8 mouse cellular contexts compared by ENCODE assay signal in genomic region chr5:114647211-114647974, GRCm38 (mm10). TPM values are rescaled to one million over a fixed set of nuclear protein-coding genes. Genes with fewer than 3 reads are reported as not detected.
DNase-seq lines count a peak whose midpoint lies in the region; ATAC-seq and TF ChIP-seq lines count a peak whose summit lies in the region.

No protein-coding gene starts in this region.

- no peaks in the 10 kb centered on the region for H3K27me3 ChIP-seq in kidney, embryonic 14.5 days (ENCODE audit: control insufficient read depth, insufficient read depth, low read length)
- no peaks in the 10 kb centered on the region for H3K27me3 ChIP-seq in stomach, embryonic 14.5 days (ENCODE audit: control insufficient read depth, insufficient read depth, low read length)

- peak; percentile 46 for ATAC-seq in granulocyte monocyte progenitor cell, adult 5-6 weeks (replicated peaks; ENCODE audit: poor library complexity, severe bottlenecking)
- peak; percentile 63 for ATAC-seq in kidney, embryonic 14.5 days (ENCODE audit: low FRiP score, low TSS enrichment)
- ATAC-seq in stomach, embryonic 14.5 days (ENCODE audit: insufficient number of reproducible peaks, insufficient read depth, low FRiP score, low read depth), result peak; percentile 54; the same call in 1 of the 2 replicates

- DNase-seq in gastrocnemius, adult 18-20 months (ENCODE audit: low spot score), result peak; percentile 27
- DNase-seq in gastrocnemius, postnatal 4 days (ENCODE audit: low spot score in 2 of 2), result no peak
- DNase-seq in lung, postnatal 14 days, result peak; percentile 51
- no peak for DNase-seq in right cerebral cortex, postnatal 25 days

- TF ChIP-seq CTCF in bone marrow, adult 2 months (IDR thresholded peaks at IDR 0.05; ENCODE audit: control insufficient read depth, insufficient read depth, low read length), result no peak

- 5% methylated on average over 27 of the region's 27 CpGs for WGBS in bone marrow, adult 2 months
- 3% methylated on average over 27 of the region's 27 CpGs for WGBS in kidney, embryonic 14.5 days
- WGBS in stomach, embryonic 14.5 days, result 4% methylated on average over 27 of the region's 27 CpGs

- H3K4me2 ChIP-seq in kidney, embryonic 14.5 days (replicated peaks; ENCODE audit: low read depth, low read length), result peak overlapping the region; percentile 51
- H3K4me2 ChIP-seq in stomach, embryonic 14.5 days (replicated peaks; ENCODE audit: low read depth, low read length), result peak overlapping the region; percentile 49

- no peak overlapping the region for H3K27ac ChIP-seq in bone marrow, adult 2 months (ENCODE audit: control insufficient read depth, insufficient read depth, low read depth, low read length, poor library complexity)
- H3K27ac ChIP-seq in kidney, embryonic 14.5 days (ENCODE audit: low read depth, low read length), result no peak overlapping the region
- no peak overlapping the region; the same call in 1 of the 2 replicates for H3K27ac ChIP-seq in stomach, embryonic 14.5 days (ENCODE audit: low read length)

- no peaks in the 10 kb centered on the region for H3K9me3 ChIP-seq in kidney, embryonic 14.5 days (ENCODE audit: control insufficient read depth, low read length)
- no peaks in the 10 kb centered on the region for H3K9me3 ChIP-seq in stomach, embryonic 14.5 days (ENCODE audit: control insufficient read depth, low read depth, low read length)

- no peak for TF ChIP-seq POLR2A in bone marrow, adult 2 months (IDR thresholded peaks at IDR 0.05; ENCODE audit: borderline replicate concordance, control insufficient read depth, low read depth, low read length)

- H3K4me3 ChIP-seq in bone marrow, adult 2 months (replicated peaks; ENCODE audit: control insufficient read depth, low read depth, low read length), result peak overlapping the region; percentile 29
- peak overlapping the region; percentile 27 for H3K4me3 ChIP-seq in kidney, embryonic 14.5 days (ENCODE audit: low read length)
- H3K4me3 ChIP-seq in stomach, embryonic 14.5 days (ENCODE audit: low read depth, low read length), result peak overlapping the region; percentile 18

- H3K9ac ChIP-seq in kidney, embryonic 14.5 days (ENCODE audit: low read depth, low read length), result peak overlapping the region; percentile 35
- H3K9ac ChIP-seq in stomach, embryonic 14.5 days (replicated peaks; ENCODE audit: low read depth, low read length), result no peak overlapping the region

- H3K36me3 ChIP-seq in kidney, embryonic 14.5 days (ENCODE audit: control insufficient read depth, insufficient read depth, low read length), result no peaks in the 10 kb centered on the region
- no peaks in the 10 kb centered on the region for H3K36me3 ChIP-seq in stomach, embryonic 14.5 days (ENCODE audit: control insufficient read depth, insufficient read depth, low read length)

- no peaks in the 10 kb centered on the region; the same call in 1 of the 2 replicates for H3K4me1 ChIP-seq in bone marrow, adult 2 months (ENCODE audit: control insufficient read depth, insufficient read depth, low read length)
- H3K4me1 ChIP-seq in kidney, embryonic 14.5 days (ENCODE audit: control insufficient read depth, insufficient read depth, low read length), result peaks cover 28% of the 10 kb centered on the region
- H3K4me1 ChIP-seq in stomach, embryonic 14.5 days (ENCODE audit: control insufficient read depth, insufficient read depth, low read length), result peaks cover 4% of the 10 kb centered on the region; the same call in 1 of the 2 replicates

RNA-seq across cellular contexts. Expression of gene Trpv4, which starts 10.8 kb away (rescaled TPM):
- total RNA-seq in gastrocnemius, adult 18-20 months (2021), result 1 to 10 TPM; 1.8 to 2.1 TPM
- total RNA-seq in gastrocnemius, postnatal 4 days (2021), result 1 to 10 TPM; 1.6 to 1.8 TPM
- polyA plus RNA-seq in bone marrow, adult 2 months (2011; ENCODE audit: insufficient read depth, insufficient read length, low replicate concordance, missing spikeins), result 1.3 and 5.0 TPM in 2 replicates
- total RNA-seq in granulocyte monocyte progenitor cell, adult 5-6 weeks (2014; fragmentation: Nextera tagmentation), result 0.43 and 4.2 TPM in 2 replicates
- total RNA-seq in granulocyte monocyte progenitor cell, adult 5-6 weeks (2017), result 0.26 and 0.82 TPM in 2 replicates
- 12.8 and 18.6 TPM in 2 replicates for polyA plus RNA-seq in kidney, embryonic 14.5 days (2014; fragmentation: Nextera tagmentation; extraction: Ambion mirVana)
- 1.5 and 1.9 TPM in 2 replicates for polyA plus RNA-seq in stomach, embryonic 14.5 days (2014; fragmentation: Nextera tagmentation; extraction: Ambion mirVana)

RNA-seq across cellular contexts. Expression of gene Gltp, which starts 43.4 kb away (rescaled TPM):
- 1 to 10 TPM; 7.2 to 8.7 TPM for total RNA-seq in gastrocnemius, adult 18-20 months (2021)
- 10 to 100 TPM; 26.4 to 31.8 TPM for total RNA-seq in gastrocnemius, postnatal 4 days (2021)
- 28.3 and 33.5 TPM in 2 replicates for polyA plus RNA-seq in bone marrow, adult 2 months (2011; ENCODE audit: insufficient read depth, insufficient read length, low replicate concordance, missing spikeins)
- 85.6 and 87.2 TPM in 2 replicates for total RNA-seq in granulocyte monocyte progenitor cell, adult 5-6 weeks (2014; fragmentation: Nextera tagmentation)
- 21.8 and 30.8 TPM in 2 replicates for total RNA-seq in granulocyte monocyte progenitor cell, adult 5-6 weeks (2017)
- 42.6 and 64.5 TPM in 2 replicates for polyA plus RNA-seq in kidney, embryonic 14.5 days (2014; fragmentation: Nextera tagmentation; extraction: Ambion mirVana)
- polyA plus RNA-seq in stomach, embryonic 14.5 days (2014; fragmentation: Nextera tagmentation; extraction: Ambion mirVana), result 81.6 and 87.4 TPM in 2 replicates

Comparison
In these comparisons a context has a peak if more than half of its experiments do, and no peak if none do; other contexts are left out.
1. DNase-seq: peak in gastrocnemius, adult 18-20 months (single experiment) and lung, postnatal 14 days (single experiment); none in gastrocnemius, postnatal 4 days (0 of 2) and right cerebral cortex, postnatal 25 days (single experiment).
2. Peak in every context shown above with its lines, with median percentiles within 50 percentile points of each other: H3K4me3 ChIP-seq and ATAC-seq.